Mouse (Mus musculus) heart, embryonic 11.5 days (tissue): Measurements from ENCODE around the gene C1ql2. TPM values are rescaled to one million over a fixed set of nuclear protein-coding genes. Genes with fewer than 3 reads are reported as not detected.

ENCODE experiments used
- ATAC-seq: fragments of 200-750 bp; cut with Nextera tagmentation; replicated peaks from 2 replicates; pipeline ENCODE4 v1.8.0; 2017; ENCODE audit warnings: moderate library complexity; ENCODE audit not compliant: insufficient number of reproducible peaks, low FRiP score, low TSS enrichment
- H3K27ac ChIP-seq: fragments of 300-500 bp; sonication (generic); 2 replicates; pipeline ENCODE4 v1.5.1; 2014; ENCODE audit warnings: mild to moderate bottlenecking, low read depth, low read length
- H3K27me3 ChIP-seq: fragments of 300-500 bp; sonication (generic); 2 replicates; pipeline ENCODE4 v1.6.1; 2014; ENCODE audit warnings: mild to moderate bottlenecking, low read length, mixed read lengths; ENCODE audit not compliant: control insufficient read depth, insufficient read depth
- H3K36me3 ChIP-seq: fragments of 300-500 bp; sonication (generic); 2 replicates; pipeline ENCODE4 v1.6.1; 2014; ENCODE audit warnings: mild to moderate bottlenecking, low read length, moderate library complexity, mixed read lengths; ENCODE audit not compliant: control insufficient read depth, insufficient read depth
- H3K4me1 ChIP-seq: fragments of 300-500 bp; sonication (generic); 2 replicates; pipeline ENCODE4 v1.6.1; 2014; ENCODE audit warnings: low read length; ENCODE audit not compliant: control insufficient read depth, insufficient read depth
- H3K4me2 ChIP-seq: fragments of 300-500 bp; sonication (generic); 2 replicates; pipeline ENCODE4 v1.6.1; 2014; ENCODE audit warnings: mild to moderate bottlenecking, moderate library complexity
- H3K4me3 ChIP-seq: fragments of 300-500 bp; sonication (generic); 2 replicates; pipeline ENCODE4 v1.5.1; 2014; ENCODE audit warnings: low read depth, low read length
- H3K9ac ChIP-seq: fragments of 300-500 bp; sonication (generic); 2 replicates; pipeline ENCODE4 v1.6.1; 2014; ENCODE audit warnings: mild to moderate bottlenecking, low read depth, low read length, moderate library complexity
- H3K9me3 ChIP-seq: fragments of 300-500 bp; sonication (generic); replicated peaks from 2 replicates; pipeline ENCODE4 v1.6.1; 2016; ENCODE audit warnings: low read length; ENCODE audit not compliant: control insufficient read depth
- WGBS: fragments of 180-500 bp; shearing (Covaris S2); extraction: QIAGEN DNeasy Blood & Tissue Kit; methylation state at CpG from one replicate; pipeline ENCODE4 v1.1.7; 2014; ENCODE audit not compliant: insufficient replicate concordance; 5-methylcytosine and 5-hydroxymethylcytosine counted together
- polyA plus RNA-seq: library from polyadenylated mRNA; unstranded; fragments of >200 nt; fragmentation: Nextera tagmentation; extraction: Ambion mirVana; gene quantifications from 2 replicates; pipeline ENCODE4 v1.2.1, GENCODE M21; 2014

C1ql2 gene
- polyA plus RNA-seq, 1 experiment from 2014 or later = not detected

DNA sequence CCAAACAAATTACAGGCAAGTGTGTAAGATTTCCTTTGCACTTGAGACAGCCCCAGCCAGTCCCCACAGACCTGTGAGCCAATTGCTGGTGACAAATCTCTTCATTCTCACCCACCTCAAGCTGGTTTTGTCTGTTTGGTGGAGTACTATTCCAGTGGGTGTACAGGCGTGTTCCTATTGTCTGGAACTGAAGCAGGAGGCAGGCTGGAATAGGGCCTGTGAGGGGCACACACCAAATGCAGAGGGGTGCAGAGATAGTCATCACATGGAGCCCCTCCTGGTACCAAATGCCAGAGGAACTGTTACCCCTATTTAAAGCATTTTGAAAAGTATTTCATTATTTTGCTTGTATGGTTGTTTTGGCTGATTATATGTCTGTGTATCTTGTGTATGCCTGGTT, 12.2 kb upstream of the C1ql2 start:
- no peak overlapping the region for H3K9ac ChIP-seq
- H3K4me3 ChIP-seq = no peak overlapping the region
- 0 out of 2 replicates have a peak, but pooled peaks cover 1% of the 10 kb centered on the region for H3K27me3 ChIP-seq
- H3K36me3 ChIP-seq = no peaks in the 10 kb centered on the region
- H3K4me2 ChIP-seq = no peak overlapping the region
- no peaks in the 10 kb centered on the region for H3K9me3 ChIP-seq
- 48% methylated on average over 1 of the region's 1 CpGs for WGBS
- H3K27ac ChIP-seq = no peak overlapping the region
- ATAC-seq = no peak
- no peaks in the 10 kb centered on the region for H3K4me1 ChIP-seq

DNA sequence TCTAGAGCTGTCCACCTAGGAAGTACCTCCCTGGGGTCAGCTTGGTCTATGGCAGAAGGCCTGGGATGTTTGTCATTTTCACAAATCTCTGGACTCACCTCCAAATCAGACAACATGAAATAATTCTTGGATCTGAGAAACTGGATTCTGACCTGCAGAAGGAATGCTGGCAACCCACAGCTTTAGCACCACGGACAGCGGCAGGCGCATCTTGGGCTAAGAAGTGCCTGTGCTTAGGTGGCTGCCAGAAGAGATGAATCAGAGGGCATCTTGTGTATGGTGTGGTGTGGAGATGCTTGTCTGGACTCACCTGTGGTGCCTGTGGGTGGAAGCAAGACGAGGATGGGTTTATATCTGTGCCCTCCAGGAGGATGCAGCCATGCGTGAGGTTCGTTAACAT, 8.5 kb upstream of the C1ql2 start:
- H3K36me3 ChIP-seq = no peaks in the 10 kb centered on the region
- no peaks in the 10 kb centered on the region for H3K9me3 ChIP-seq
- no peak overlapping the region for H3K4me3 ChIP-seq
- no peak overlapping the region for H3K9ac ChIP-seq
- peaks cover 11% of the 10 kb centered on the region for H3K27me3 ChIP-seq
- H3K4me1 ChIP-seq = no peaks in the 10 kb centered on the region
- H3K4me2 ChIP-seq = no peak overlapping the region
- ATAC-seq = no peak
- H3K27ac ChIP-seq = no peak overlapping the region
- 31% methylated on average over 6 of the region's 6 CpGs for WGBS

GRCm38 (mm10) chr1:120337970-120338369, 2.4 kb upstream of the C1ql2 start:
- H3K4me1 ChIP-seq = peaks cover 4% of the 10 kb centered on the region; the same call in 1 of the 2 replicates
- no peak overlapping the region for H3K9ac ChIP-seq
- H3K9me3 ChIP-seq = no peaks in the 10 kb centered on the region
- whole genome bisulfite sequencing = 29% methylated on average over 7 of the region's 7 CpGs
- H3K27me3 ChIP-seq = peaks cover 66% of the 10 kb centered on the region
- H3K27ac ChIP-seq = no peak overlapping the region
- no peaks in the 10 kb centered on the region for H3K36me3 ChIP-seq
- H3K4me2 ChIP-seq = no peak overlapping the region
- ATAC-seq = no peak
- H3K4me3 ChIP-seq = no peak overlapping the region

GRCm38 (mm10) chr1:120341172-120341675, 842 bp downstream of the C1ql2 start:
- no peak overlapping the region for H3K27ac ChIP-seq
- peaks cover 4% of the 10 kb centered on the region; the same call in 1 of the 2 replicates for H3K4me1 ChIP-seq
- H3K27me3 ChIP-seq = peaks cover 77% of the 10 kb centered on the region
- no peak for ATAC-seq
- peak overlapping the region; percentile 76 for H3K4me2 ChIP-seq
- H3K36me3 ChIP-seq = no peaks in the 10 kb centered on the region
- no peak overlapping the region for H3K9ac ChIP-seq
- H3K4me3 ChIP-seq = peak overlapping the region; percentile 43
- H3K9me3 ChIP-seq = no peaks in the 10 kb centered on the region
- WGBS = 0% methylated on average over 41 of the region's 41 CpGs

DNA sequence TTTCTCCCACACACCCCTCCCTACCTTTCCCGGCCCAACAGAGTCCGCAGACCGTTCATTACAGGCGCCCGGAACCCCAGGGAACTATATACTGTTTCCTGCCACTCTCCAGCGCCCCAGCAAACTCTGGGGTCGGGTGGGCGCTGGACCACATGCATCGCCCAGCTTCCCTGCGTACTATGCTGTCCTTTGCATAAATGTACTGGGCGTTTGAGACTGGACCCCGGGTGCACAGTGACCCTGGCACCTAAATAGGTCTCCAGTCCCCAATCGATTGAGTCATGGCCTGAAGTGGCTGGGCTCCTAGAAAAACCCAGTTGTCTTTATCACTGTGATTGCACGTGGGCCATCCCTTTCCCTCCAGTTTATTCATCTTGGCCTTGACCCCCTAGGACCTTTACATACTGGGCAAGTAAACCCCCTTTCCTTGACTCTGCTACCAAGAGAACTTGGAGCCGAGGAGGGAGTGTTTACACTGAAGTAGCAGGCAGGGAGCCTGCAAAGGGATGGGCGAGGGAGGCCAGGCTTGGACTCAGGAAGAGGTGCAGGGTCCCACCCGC, 1.5 kb downstream of the C1ql2 start:
- no peak overlapping the region for H3K27ac ChIP-seq
- no peak for ATAC-seq
- peak overlapping the region; percentile 43 for H3K4me3 ChIP-seq
- H3K9ac ChIP-seq = no peak overlapping the region
- H3K4me1 ChIP-seq = peaks cover 4% of the 10 kb centered on the region; the same call in 1 of the 2 replicates
- H3K36me3 ChIP-seq = no peaks in the 10 kb centered on the region
- H3K9me3 ChIP-seq = no peaks in the 10 kb centered on the region
- peaks cover 80% of the 10 kb centered on the region for H3K27me3 ChIP-seq
- WGBS = 3% methylated on average over 17 of the region's 17 CpGs
- H3K4me2 ChIP-seq = peak overlapping the region; percentile 76

DNA sequence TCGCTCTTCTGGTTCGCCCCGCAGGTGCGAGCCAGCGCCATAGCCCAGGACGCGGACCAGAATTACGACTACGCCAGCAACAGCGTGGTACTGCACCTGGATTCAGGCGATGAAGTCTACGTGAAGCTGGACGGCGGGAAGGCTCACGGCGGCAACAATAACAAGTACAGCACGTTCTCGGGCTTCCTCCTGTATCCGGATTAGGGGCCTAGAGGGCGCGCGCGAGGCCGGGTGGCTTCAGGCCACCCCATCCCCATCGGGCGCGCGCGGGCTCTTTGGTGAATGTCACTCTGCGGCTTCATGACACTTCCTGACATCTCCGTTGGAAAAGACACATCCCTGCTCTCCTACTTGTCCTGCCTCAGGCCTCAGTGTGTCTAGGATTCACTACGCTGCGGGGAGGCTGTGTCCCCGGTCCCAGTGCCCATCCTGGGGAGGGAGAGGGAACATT, 2.0 kb downstream of the C1ql2 start:
- H3K4me1 ChIP-seq = peaks cover 4% of the 10 kb centered on the region; the same call in 1 of the 2 replicates
- ATAC-seq = no peak

GRCm38 (mm10) chr1:120345001-120345400, 4.6 kb downstream of the C1ql2 start:
- no peak overlapping the region for H3K27ac ChIP-seq
- H3K9ac ChIP-seq = no peak overlapping the region
- H3K9me3 ChIP-seq = no peaks in the 10 kb centered on the region
- H3K4me2 ChIP-seq = no peak overlapping the region
- WGBS = 19% methylated on average over 7 of the region's 7 CpGs
- H3K4me3 ChIP-seq = no peak overlapping the region
- H3K4me1 ChIP-seq = peaks cover 4% of the 10 kb centered on the region; the same call in 1 of the 2 replicates
- H3K36me3 ChIP-seq = no peaks in the 10 kb centered on the region
- peaks cover 57% of the 10 kb centered on the region for H3K27me3 ChIP-seq
- ATAC-seq = no peak

More for the DNA sequence above, 2.0 kb downstream of the C1ql2 start:
- WGBS = under 1% methylated on average over 34 of the region's 34 CpGs
- Histone ChIP-seq H3K36me3 (no peaks in the 10 kb centered on the region), H3K4me3 (peak overlapping the region; percentile 43), H3K4me2 (peak overlapping the region; percentile 76), H3K9ac (no peak overlapping the region), H3K27me3 (peaks cover 80% of the 10 kb centered on the region), H3K9me3 (no peaks in the 10 kb centered on the region), H3K27ac (no peak overlapping the region)

GRCm38 (mm10) chr1:120354387-120354786, 14.0 kb downstream of the C1ql2 start:
- no peak overlapping the region for H3K4me3 ChIP-seq
- no peak overlapping the region for H3K27ac ChIP-seq
- no peaks in the 10 kb centered on the region for H3K9me3 ChIP-seq
- no peaks in the 10 kb centered on the region for H3K27me3 ChIP-seq
- H3K9ac ChIP-seq = no peak overlapping the region
- 0 out of 2 replicates have a peak, but pooled peaks cover 4% of the 10 kb centered on the region for H3K4me1 ChIP-seq
- H3K36me3 ChIP-seq = no peaks in the 10 kb centered on the region
- H3K4me2 ChIP-seq = no peak overlapping the region
- 33% methylated on average over 2 of the region's 2 CpGs for WGBS
- ATAC-seq = no peak
